11 mouse cellular contexts compared by ENCODE assay signal in genomic region chr7:89481723-89482122, GRCm38 (mm10). TPM values are rescaled to one million over a fixed set of nuclear protein-coding genes. Genes with fewer than 3 reads are reported as not detected.
DNase-seq lines count a peak whose midpoint lies in the region; ATAC-seq and TF ChIP-seq lines count a peak whose summit lies in the region.
"Had no signal": no experiment of that assay in that cellular context is flagged by ENCODE, and none has a peak within 500 bp of the region (broad histone marks: within the 10 kb centered on the region; RNA-seq: fewer than 3 reads in every experiment).

No protein-coding gene starts in this region.

- no peak overlapping the region for H3K4me2 ChIP-seq in kidney, embryonic 14.5 days (replicated peaks; ENCODE audit: low read depth, low read length)
- no peak overlapping the region for H3K4me2 ChIP-seq in lung, postnatal 0 days (replicated peaks; ENCODE audit: low read depth, low read length)
- H3K4me2 ChIP-seq: heart, embryonic 13.5 days; midbrain, embryonic 12.5 days had no signal

- H3K27me3 ChIP-seq in kidney, adult 2 months (replicated peaks; ENCODE audit: control insufficient read depth, insufficient read depth, low read length): no peaks in the 10 kb centered on the region
- H3K27me3 ChIP-seq in kidney, embryonic 14.5 days (ENCODE audit: control insufficient read depth, insufficient read depth, low read length): no peaks in the 10 kb centered on the region
- no peaks in the 10 kb centered on the region for H3K27me3 ChIP-seq in ES-Bruce4 (ENCODE audit: control insufficient read depth, insufficient read depth, low read length, poor library complexity, severe bottlenecking)
- no peaks in the 10 kb centered on the region for H3K27me3 ChIP-seq in lung, postnatal 0 days (replicated peaks; ENCODE audit: insufficient read depth, low read length)
- H3K27me3 ChIP-seq: heart, embryonic 13.5 days; midbrain, embryonic 12.5 days had no signal

- H3K36me3 ChIP-seq in kidney, adult 2 months (ENCODE audit: control insufficient read depth, insufficient read depth, low read length): no peaks in the 10 kb centered on the region
- no peaks in the 10 kb centered on the region for H3K36me3 ChIP-seq in kidney, embryonic 14.5 days (ENCODE audit: control insufficient read depth, insufficient read depth, low read length)
- H3K36me3 ChIP-seq in ES-Bruce4 (ENCODE audit: control insufficient read depth, insufficient read depth, low read length, poor library complexity, severe bottlenecking): no peaks in the 10 kb centered on the region
- H3K36me3 ChIP-seq in lung, postnatal 0 days (ENCODE audit: insufficient read depth, low read length): no peaks in the 10 kb centered on the region
- H3K36me3 ChIP-seq: heart, embryonic 13.5 days; midbrain, embryonic 12.5 days had no signal

- no peak for TF ChIP-seq POLR2A in kidney, adult 2 months (IDR thresholded peaks at IDR 0.05; ENCODE audit: low read depth, low read length)
- TF ChIP-seq POLR2A in ES-Bruce4 (IDR thresholded peaks at IDR 0.05; ENCODE audit: insufficient read depth, low read length): no peak

- H3K4me3 ChIP-seq in kidney, adult 2 months (ENCODE audit: insufficient read depth, low read depth, low read length): no peak overlapping the region
- H3K4me3 ChIP-seq in kidney, embryonic 14.5 days (ENCODE audit: low read length): no peak overlapping the region
- no peak overlapping the region for H3K4me3 ChIP-seq in ES-Bruce4 (ENCODE audit: low read depth, low read length)
- no peak overlapping the region for H3K4me3 ChIP-seq in lung, postnatal 0 days (ENCODE audit: low read depth, low read length)
- H3K4me3 ChIP-seq: heart, embryonic 13.5 days; midbrain, embryonic 12.5 days had no signal

- no peaks in the 10 kb centered on the region for H3K9me3 ChIP-seq in kidney, embryonic 14.5 days (ENCODE audit: control insufficient read depth, low read length)
- no peaks in the 10 kb centered on the region for H3K9me3 ChIP-seq in ES-Bruce4 (replicated peaks; ENCODE audit: control insufficient read depth, insufficient read depth, low read length, poor library complexity, severe bottlenecking)
- H3K9me3 ChIP-seq in lung, postnatal 0 days (ENCODE audit: low read length): no peaks in the 10 kb centered on the region
- H3K9me3 ChIP-seq: heart, embryonic 13.5 days; midbrain, embryonic 12.5 days had no signal

- no peak for ATAC-seq in kidney, embryonic 14.5 days (ENCODE audit: low FRiP score, low TSS enrichment)
- peak; percentile 45 for ATAC-seq in lung, postnatal 0 days
- ATAC-seq in frontal cortex, adult (ENCODE audit: low TSS enrichment): no peak

- whole genome bisulfite sequencing in kidney, adult 2 months: 19% methylated on average over 3 of the region's 3 CpGs
- WGBS in kidney, embryonic 14.5 days: 48% methylated on average over 3 of the region's 3 CpGs
- WGBS in lung, postnatal 0 days: 27% methylated on average over 3 of the region's 3 CpGs

- peaks cover 13% of the 10 kb centered on the region; the same call in 1 of the 2 replicates for H3K4me1 ChIP-seq in kidney, adult 2 months (ENCODE audit: control insufficient read depth, insufficient read depth, low read length)
- 0 out of 2 replicates have a peak, but pooled peaks cover 5% of the 10 kb centered on the region for H3K4me1 ChIP-seq in kidney, embryonic 14.5 days (ENCODE audit: control insufficient read depth, insufficient read depth, low read length)
- H3K4me1 ChIP-seq in ES-Bruce4 (ENCODE audit: control insufficient read depth, insufficient read depth, low read length): no peaks in the 10 kb centered on the region
- 0 out of 2 replicates have a peak, but pooled peaks cover 6% of the 10 kb centered on the region for H3K4me1 ChIP-seq in lung, postnatal 0 days (ENCODE audit: insufficient read depth, low read depth, low read length)
- H3K4me1 ChIP-seq: midbrain, embryonic 12.5 days had no signal

- DNase-seq in kidney, adult 2 months: peak; percentile 34
- DNase-seq in gastrocnemius, adult 18-20 months (ENCODE audit: low spot score): peak; percentile 67
- peak; percentile 76 for DNase-seq in lung, postnatal 0 days (ENCODE audit: low spot score)
- DNase-seq in spleen, postnatal 4 days (ENCODE audit: low spot score in 2 of 2): no peak
- no peak for DNase-seq in adrenal gland, postnatal 25 days
- DNase-seq: left cerebral cortex, postnatal 4 days had no signal

- peak; percentile 49; the same call in 1 of the 2 replicates for TF ChIP-seq EP300 in ES-Bruce4 (IDR thresholded peaks at IDR 0.05; ENCODE audit: insufficient read depth, low read depth, low read length)
- no peak; the same call in none of the 2 replicates for TF ChIP-seq EP300 in lung, postnatal 0 days (IDR thresholded peaks at IDR 0.05)

- no peak overlapping the region for H3K9ac ChIP-seq in kidney, embryonic 14.5 days (ENCODE audit: low read depth, low read length)
- H3K9ac ChIP-seq in ES-Bruce4 (ENCODE audit: low read depth, poor library complexity, severe bottlenecking): no peak overlapping the region
- H3K9ac ChIP-seq in lung, postnatal 0 days (replicated peaks; ENCODE audit: low read depth): no peak overlapping the region
- H3K9ac ChIP-seq: heart, embryonic 13.5 days; midbrain, embryonic 12.5 days had no signal

- H3K27ac ChIP-seq in kidney, adult 2 months (ENCODE audit: insufficient read depth, low read depth, low read length): no peak overlapping the region
- H3K27ac ChIP-seq in kidney, embryonic 14.5 days (ENCODE audit: low read depth, low read length): no peak overlapping the region
- no peak overlapping the region for H3K27ac ChIP-seq in ES-Bruce4 (ENCODE audit: insufficient read depth, low read length)
- H3K27ac ChIP-seq in lung, postnatal 0 days (ENCODE audit: low read length): no peak overlapping the region; the same call in 1 of the 2 replicates
- H3K27ac ChIP-seq: heart, embryonic 13.5 days; midbrain, embryonic 12.5 days had no signal

- TF ChIP-seq CTCF in kidney, adult 2 months (conservative IDR thresholded peaks at IDR 0.05; ENCODE audit: insufficient read depth, insufficient read length, low read depth, low read length): no peak
- no peak for TF ChIP-seq CTCF in ES-Bruce4 (IDR thresholded peaks at IDR 0.05; ENCODE audit: low read depth, low read length)
- TF ChIP-seq CTCF in lung, postnatal 0 days (IDR thresholded peaks at IDR 0.05): no peak

RNA-seq across cellular contexts. Expression of gene Prss23, which starts 45.3 kb away (rescaled TPM):
- polyA plus RNA-seq in kidney, adult 2 months (2012; rRNA removed): 136 and 138 TPM in 2 replicates
- polyA plus RNA-seq in kidney, embryonic 14.5 days (2014; fragmentation: Nextera tagmentation; extraction: Ambion mirVana): 70.6 and 80.0 TPM in 2 replicates
- 48.4 and 51.3 TPM in 2 replicates for polyA plus RNA-seq in ES-Bruce4 (2011; ENCODE audit: insufficient read depth, insufficient read length, low read depth, missing spikeins)
- 10 to 100 TPM; 59.0 to 63.7 TPM for total RNA-seq in gastrocnemius, adult 18-20 months (2021)
- polyA plus RNA-seq in lung, postnatal 0 days (2015; fragmentation: Nextera tagmentation; extraction: Ambion mirVana): 78.6 and 86.6 TPM in 2 replicates
- 8.3 and 9.5 TPM in 2 replicates for total RNA-seq in adrenal gland, postnatal 25 days (2021)

Comparison
In these comparisons a context has a peak if more than half of its experiments do, and no peak if none do; other contexts are left out.
1. DNase-seq: peak in kidney, adult 2 months (single experiment), gastrocnemius, adult 18-20 months (single experiment) and lung, postnatal 0 days (single experiment); none in spleen, postnatal 4 days (0 of 2) and adrenal gland, postnatal 25 days (single experiment).